Mouse (Mus musculus) stomach, embryonic 14.5 days (tissue): Measurements from ENCODE around the gene Fam222a. TPM values are rescaled to one million over a fixed set of nuclear protein-coding genes. Genes with fewer than 3 reads are reported as not detected.

ENCODE experiments used
- ATAC-seq: fragments of 200-750 bp; cut with Nextera tagmentation; 2 replicates; pipeline ENCODE4 v1.8.0; 2017; ENCODE audit warnings: low read depth, moderate TSS enrichment; ENCODE audit not compliant: insufficient number of reproducible peaks, insufficient read depth, low FRiP score
- H3K27ac ChIP-seq: fragments of 300-500 bp; sonication (generic); 2 replicates; pipeline ENCODE4 v1.5.1; 2014; ENCODE audit warnings: mild to moderate bottlenecking, low read length, moderate library complexity, mixed read lengths
- H3K27me3 ChIP-seq: fragments of 300-500 bp; sonication (generic); 2 replicates; pipeline ENCODE4 v1.6.1; 2014; ENCODE audit warnings: low read length, control low read depth, mixed read lengths; ENCODE audit not compliant: control insufficient read depth, insufficient read depth
- H3K36me3 ChIP-seq: fragments of 300-500 bp; sonication (generic); 2 replicates; pipeline ENCODE4 v1.6.1; 2014; ENCODE audit warnings: mild to moderate bottlenecking, control low read depth, low read length, moderate library complexity, mixed read lengths; ENCODE audit not compliant: control insufficient read depth, insufficient read depth
- H3K4me1 ChIP-seq: fragments of 300-500 bp; sonication (generic); 2 replicates; pipeline ENCODE4 v1.6.1; 2014; ENCODE audit warnings: low read length, control low read depth, mixed read lengths; ENCODE audit not compliant: control insufficient read depth, insufficient read depth
- H3K4me2 ChIP-seq: fragments of 300-500 bp; sonication (generic); replicated peaks from 2 replicates; pipeline ENCODE4 v1.6.1; 2014; ENCODE audit warnings: low read depth, low read length, control low read depth
- H3K4me3 ChIP-seq: fragments of 300-500 bp; sonication (generic); 2 replicates; pipeline ENCODE4 v1.5.1; 2014; ENCODE audit warnings: low read depth, low read length, control low read depth
- H3K9ac ChIP-seq: fragments of 300-500 bp; sonication (generic); replicated peaks from 2 replicates; pipeline ENCODE4 v1.6.1; 2014; ENCODE audit warnings: low read depth, mild to moderate bottlenecking, control low read depth, low read length, moderate library complexity, mixed read lengths
- H3K9me3 ChIP-seq: fragments of 300-500 bp; sonication (generic); 2 replicates; pipeline ENCODE4 v1.6.1; 2016; ENCODE audit warnings: low read depth, low read length, control low read depth; ENCODE audit not compliant: control insufficient read depth
- WGBS: fragments of 180-500 bp; shearing (Covaris S2); extraction: QIAGEN DNeasy Blood & Tissue Kit; methylation state at CpG from one replicate; pipeline ENCODE4 v1.1.7; 2014; 5-methylcytosine and 5-hydroxymethylcytosine counted together
- polyA plus RNA-seq: library from polyadenylated mRNA; unstranded; fragments of >200 nt; fragmentation: Nextera tagmentation; extraction: Ambion mirVana; gene quantifications from 2 replicates; pipeline ENCODE4 v1.2.1, GENCODE M21; 2014

Fam222a gene
- polyA plus RNA-seq, 1 experiment from 2014 or later = 2.9 TPM

DNA sequence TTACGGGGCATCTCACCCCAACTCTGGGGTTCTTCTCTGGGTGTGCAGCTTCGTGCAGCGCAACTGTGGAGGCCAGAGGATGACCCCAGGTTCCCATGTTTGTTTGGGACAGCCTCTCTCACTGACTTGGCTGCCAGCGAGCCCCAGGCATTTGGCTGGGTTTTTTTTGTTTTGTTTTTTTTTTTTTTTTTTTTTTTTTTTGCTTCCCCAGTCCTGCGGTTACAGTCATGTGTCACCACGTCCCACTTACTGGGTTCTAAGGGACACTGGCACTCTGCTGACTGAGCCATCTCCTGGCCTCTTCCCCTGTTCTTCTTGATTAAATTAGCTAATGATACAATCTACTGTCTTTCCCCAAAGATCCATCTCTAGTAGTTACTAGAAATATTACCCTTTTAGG lies 29.8 kb downstream of the Fam222a start:
- Histone ChIP-seq H3K4me3 (no peak overlapping the region), H3K4me2 (no peak overlapping the region), H3K36me3 (no peaks in the 10 kb centered on the region), H3K27me3 (no peaks in the 10 kb centered on the region), H3K27ac (no peak overlapping the region), H3K9ac (no peak overlapping the region), H3K9me3 (no peaks in the 10 kb centered on the region), H3K4me1 (peaks cover 33% of the 10 kb centered on the region)
- WGBS = 42% methylated on average over 6 of the region's 6 CpGs
- no peak for ATAC-seq

DNA sequence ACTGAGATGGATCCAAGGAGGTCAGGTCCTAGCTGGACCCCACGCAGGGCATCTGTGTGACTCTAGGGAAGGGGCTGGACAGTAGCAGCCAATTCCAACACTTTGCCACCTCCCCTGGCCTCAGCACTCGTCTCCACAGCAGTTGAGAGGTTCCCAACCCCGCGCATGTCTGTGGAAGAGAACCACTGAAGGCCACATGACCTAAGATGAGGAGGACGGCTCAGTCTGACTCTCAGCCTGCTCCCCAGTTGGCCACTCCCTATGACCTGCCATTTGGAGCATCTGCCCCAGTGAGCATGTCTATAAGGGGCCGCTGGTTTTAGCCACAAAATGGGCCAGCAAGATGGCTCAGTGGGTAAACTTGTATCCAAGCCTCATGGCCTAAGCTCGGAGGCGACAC lies 34.2 kb downstream of the Fam222a start:
- H3K36me3 ChIP-seq = no peaks in the 10 kb centered on the region
- H3K27me3 ChIP-seq = no peaks in the 10 kb centered on the region
- H3K4me3 ChIP-seq = no peak overlapping the region
- H3K9me3 ChIP-seq = no peaks in the 10 kb centered on the region
- 76% methylated on average over 8 of the region's 8 CpGs for WGBS
- H3K27ac ChIP-seq = no peak overlapping the region
- H3K4me1 ChIP-seq = peaks cover 10% of the 10 kb centered on the region
- no peak overlapping the region for H3K9ac ChIP-seq
- no peak for ATAC-seq
- no peak overlapping the region for H3K4me2 ChIP-seq

DNA sequence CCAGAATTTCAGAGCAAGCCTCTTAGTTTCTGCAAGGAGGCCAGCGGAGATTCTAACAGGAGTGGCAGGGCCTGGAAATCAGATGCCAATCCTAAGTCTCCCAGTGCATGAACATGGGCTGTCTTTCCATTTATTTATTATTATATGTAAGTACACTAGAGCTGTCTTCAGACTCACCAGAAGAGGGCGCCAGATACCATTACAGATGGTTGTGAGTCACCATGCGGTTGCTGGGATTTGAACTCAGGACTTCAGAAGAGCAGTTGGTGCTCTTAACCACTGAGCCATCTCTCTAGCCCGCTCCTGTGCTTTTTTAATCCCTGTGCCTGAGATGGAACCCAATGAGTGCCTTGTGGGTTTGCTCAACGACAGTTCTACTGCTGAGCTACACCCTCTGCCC lies 36.2 kb downstream of the Fam222a start:
- no peaks in the 10 kb centered on the region for H3K27me3 ChIP-seq
- H3K9me3 ChIP-seq = no peaks in the 10 kb centered on the region
- no peaks in the 10 kb centered on the region for H3K36me3 ChIP-seq
- no peak overlapping the region for H3K4me2 ChIP-seq
- H3K9ac ChIP-seq = no peak overlapping the region
- 87% methylated on average over 5 of the region's 5 CpGs for WGBS
- no peak for ATAC-seq
- H3K4me1 ChIP-seq = peaks cover 17% of the 10 kb centered on the region
- no peak overlapping the region for H3K27ac ChIP-seq
- H3K4me3 ChIP-seq = no peak overlapping the region

DNA sequence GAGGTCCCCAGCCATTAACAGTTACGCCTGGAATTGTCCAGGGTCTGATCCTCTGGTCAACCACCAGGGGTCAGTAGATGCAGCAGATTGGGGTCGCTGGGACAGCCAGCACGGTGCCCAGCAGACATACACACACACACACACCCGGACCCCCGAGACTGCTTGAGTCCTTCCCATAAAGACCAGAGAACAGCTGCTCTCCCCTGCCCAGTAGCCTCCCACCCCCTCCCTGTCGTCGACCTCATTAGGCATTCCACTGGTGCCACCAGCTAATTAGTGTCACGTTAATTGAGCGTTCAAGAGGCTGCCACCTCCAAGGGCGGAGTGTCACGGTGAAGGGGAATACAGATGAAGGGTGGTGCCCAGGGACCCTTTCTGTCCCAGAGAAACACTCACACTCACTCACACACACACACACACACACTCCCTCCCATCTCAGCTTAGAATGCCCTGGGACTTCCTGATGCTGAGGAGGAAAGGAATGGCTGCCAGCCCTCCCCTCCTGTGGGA lies 37.0 kb downstream of the Fam222a start:
- Histone ChIP-seq H3K36me3 (no peaks in the 10 kb centered on the region), H3K4me2 (no peak overlapping the region), H3K27me3 (no peaks in the 10 kb centered on the region), H3K9me3 (no peaks in the 10 kb centered on the region), H3K4me1 (peaks cover 17% of the 10 kb centered on the region), H3K27ac (no peak overlapping the region), H3K9ac (no peak overlapping the region), H3K4me3 (no peak overlapping the region)
- ATAC-seq = no peak
- 41% methylated on average over 11 of the region's 11 CpGs for WGBS

DNA sequence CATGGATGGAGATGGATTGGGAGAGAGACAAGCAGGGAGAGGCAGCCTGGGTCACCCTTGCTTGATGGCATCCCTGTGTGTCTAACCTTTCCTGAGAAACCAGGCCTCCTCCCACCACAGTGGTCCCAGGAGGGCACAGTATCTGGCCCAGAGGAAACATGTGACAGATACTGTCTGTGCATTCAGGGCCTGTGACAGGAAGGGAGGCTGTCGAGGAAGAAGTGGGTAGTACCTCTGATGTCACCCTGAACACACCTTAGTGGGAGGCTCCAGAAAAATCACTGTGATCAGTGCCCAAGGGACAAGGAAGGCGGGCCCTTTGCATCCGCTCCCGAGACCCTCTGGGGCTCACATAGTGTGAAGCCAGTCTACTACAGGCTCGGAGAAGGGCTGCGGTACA lies 38.2 kb downstream of the Fam222a start:
- Histone ChIP-seq H3K4me2 (no peak overlapping the region), H3K36me3 (no peaks in the 10 kb centered on the region), H3K9ac (no peak overlapping the region), H3K9me3 (no peaks in the 10 kb centered on the region), H3K27ac (no peak overlapping the region), H3K27me3 (no peaks in the 10 kb centered on the region), H3K4me1 (peaks cover 17% of the 10 kb centered on the region), H3K4me3 (no peak overlapping the region)
- 81% methylated on average over 6 of the region's 6 CpGs for WGBS
- no peak for ATAC-seq

DNA sequence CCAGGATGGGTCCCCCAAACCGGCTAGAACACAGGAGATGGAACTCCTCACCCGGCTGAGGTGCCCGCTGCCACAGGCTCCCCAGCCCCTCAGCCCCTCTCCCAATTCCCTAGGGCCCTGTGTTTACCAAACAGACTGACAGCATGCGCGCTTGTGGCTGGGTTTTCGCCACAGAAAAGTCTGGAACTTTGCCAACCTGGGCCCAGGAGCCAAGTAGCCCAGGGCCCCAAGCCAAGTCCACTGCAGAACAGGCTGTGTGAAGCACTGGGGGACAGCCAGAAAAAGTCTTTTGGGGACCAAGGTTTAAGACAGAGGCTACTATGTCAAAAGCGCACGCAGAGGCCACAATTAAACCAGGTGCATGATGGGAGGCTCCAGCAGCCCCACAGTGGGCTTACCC lies 39.8 kb downstream of the Fam222a start:
- no peak overlapping the region for H3K27ac ChIP-seq
- 0 out of 2 replicates have a peak, but pooled peaks cover 2% of the 10 kb centered on the region for H3K36me3 ChIP-seq
- H3K9me3 ChIP-seq = no peaks in the 10 kb centered on the region
- 54% methylated on average over 8 of the region's 8 CpGs for WGBS
- ATAC-seq = no peak
- H3K4me2 ChIP-seq = no peak overlapping the region
- H3K4me1 ChIP-seq = peaks cover 19% of the 10 kb centered on the region
- no peak overlapping the region for H3K9ac ChIP-seq
- no peak overlapping the region for H3K4me3 ChIP-seq
- no peaks in the 10 kb centered on the region for H3K27me3 ChIP-seq

DNA sequence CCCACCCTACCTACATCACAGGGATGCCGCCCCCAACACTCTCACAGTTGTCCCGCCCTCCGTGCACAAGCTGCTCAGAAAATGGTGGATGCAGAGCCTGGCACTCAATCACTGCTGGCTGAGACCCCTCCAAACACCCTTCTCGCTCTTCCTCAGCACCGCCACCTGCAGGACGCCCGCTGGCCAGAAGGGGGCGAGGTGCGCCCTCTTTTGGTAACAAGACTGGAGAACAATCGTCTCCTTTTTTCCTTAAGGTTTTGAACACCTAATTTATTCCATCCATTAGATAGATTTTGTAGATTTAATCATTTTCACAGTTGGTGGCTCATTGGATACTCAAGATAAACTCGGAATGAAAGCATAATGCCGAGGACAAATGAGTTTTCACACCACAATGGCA lies 40.7 kb downstream of the Fam222a start:
- Histone ChIP-seq H3K4me2 (no peak overlapping the region), H3K4me3 (no peak overlapping the region), H3K27ac (no peak overlapping the region), H3K9me3 (no peaks in the 10 kb centered on the region), H3K27me3 (no peaks in the 10 kb centered on the region), H3K4me1 (peaks cover 19% of the 10 kb centered on the region), H3K36me3 (0 out of 2 replicates have a peak, but pooled peaks cover 2% of the 10 kb centered on the region), H3K9ac (no peak overlapping the region)
- WGBS = 9% methylated on average over 12 of the region's 12 CpGs
- ATAC-seq = no peak

DNA sequence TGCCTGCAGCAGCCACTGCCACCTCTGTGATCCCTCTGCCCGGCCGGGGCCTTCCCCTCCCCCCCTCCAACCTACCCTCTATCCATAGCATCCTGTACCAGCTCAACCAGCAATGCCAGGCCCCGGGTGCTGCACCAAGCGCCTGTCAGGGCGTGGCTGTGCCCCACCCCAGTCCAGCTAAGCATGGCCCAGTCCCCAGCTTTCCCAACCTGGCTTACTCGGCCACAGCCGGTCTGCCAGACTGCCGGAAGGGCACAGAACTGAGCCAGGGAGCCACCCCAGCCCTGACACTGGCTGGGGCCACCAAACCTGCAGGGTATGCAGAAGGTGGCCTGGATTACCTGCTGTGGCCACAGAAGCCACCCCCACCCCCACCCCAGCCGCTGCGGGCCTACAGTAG lies 43.4 kb downstream of the Fam222a start:
- WGBS = 90% methylated on average over 10 of the region's 10 CpGs
- H3K36me3 ChIP-seq = 0 out of 2 replicates have a peak, but pooled peaks cover 2% of the 10 kb centered on the region
- no peak overlapping the region for H3K9ac ChIP-seq
- no peaks in the 10 kb centered on the region for H3K9me3 ChIP-seq
- H3K4me1 ChIP-seq = peaks cover 14% of the 10 kb centered on the region
- H3K4me2 ChIP-seq = no peak overlapping the region
- H3K27me3 ChIP-seq = no peaks in the 10 kb centered on the region
- H3K4me3 ChIP-seq = no peak overlapping the region
- ATAC-seq = no peak
- no peak overlapping the region for H3K27ac ChIP-seq

DNA sequence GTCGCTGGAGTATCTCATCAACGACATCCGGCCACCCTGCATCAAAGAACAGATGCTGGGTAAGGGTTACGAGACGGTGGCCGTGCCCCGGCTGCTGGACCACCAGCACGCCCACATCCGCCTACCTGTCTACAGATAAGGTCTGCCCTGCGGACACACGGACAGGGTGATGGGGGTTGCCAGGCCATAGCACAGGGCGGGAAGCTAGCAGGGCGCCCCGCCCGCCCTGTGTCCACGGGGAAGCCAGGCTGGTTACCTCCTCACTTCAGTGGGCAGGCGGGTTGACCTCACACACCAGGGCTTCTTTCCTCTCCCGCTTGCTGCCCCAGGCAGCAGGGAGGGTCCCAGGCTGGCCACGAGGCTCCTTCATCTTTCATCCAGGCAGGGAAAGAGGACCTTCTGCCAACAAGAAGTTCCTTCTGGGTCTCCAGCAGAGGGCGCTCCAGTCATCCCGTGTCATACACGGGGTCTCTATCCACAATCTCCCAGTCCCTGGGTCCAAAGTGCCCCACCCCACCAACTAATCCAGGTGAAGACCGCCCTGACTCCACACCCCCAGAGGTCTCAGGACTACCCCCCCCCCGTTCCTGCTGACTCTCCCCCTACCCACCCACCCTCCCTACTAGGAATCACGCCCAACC lies 44.3 kb downstream of the Fam222a start:
- Histone ChIP-seq H3K4me3 (no peak overlapping the region), H3K27me3 (no peaks in the 10 kb centered on the region), H3K4me1 (peaks cover 14% of the 10 kb centered on the region), H3K36me3 (0 out of 2 replicates have a peak, but pooled peaks cover 2% of the 10 kb centered on the region), H3K9me3 (no peaks in the 10 kb centered on the region), H3K4me2 (no peak overlapping the region), H3K27ac (no peak overlapping the region), H3K9ac (no peak overlapping the region)
- 70% methylated on average over 25 of the region's 25 CpGs for WGBS
- ATAC-seq = no peak
